Mouse (Mus musculus) embryonic fibroblast, embryonic 13.5 days (primary cell): ENCODE measurements around the gene Tnk2. TPM values are rescaled to one million over a fixed set of nuclear protein-coding genes. Genes with fewer than 3 reads are reported as not detected.
A peak's percentile ranks its signal among the peaks of the same experiment; 100 is the strongest.

ENCODE experiments used
- H3K27ac ChIP-seq: 2 replicates; pipeline ENCODE4 v1.5.1; 2012; ENCODE audit warnings: low read length, control low read depth, inconsistent platforms; ENCODE audit not compliant: insufficient read depth
- H3K4me1 ChIP-seq: 2 replicates; pipeline ENCODE4 v1.6.1; 2011; ENCODE audit warnings: low read length; ENCODE audit not compliant: control insufficient read depth, insufficient read depth
- H3K4me3 ChIP-seq: 2 replicates; pipeline ENCODE4 v1.5.1; 2011; ENCODE audit warnings: mild to moderate bottlenecking, control low read depth, low read length; ENCODE audit not compliant: insufficient read depth
- CTCF ChIP-seq: IDR thresholded peaks from 2 replicates; pipeline ENCODE4 v1.5.1; 2011; ENCODE audit warnings: mild to moderate bottlenecking, control low read depth, low read length, moderate library complexity, borderline replicate concordance; ENCODE audit not compliant: insufficient read depth
- POLR2A ChIP-seq: IDR thresholded peaks from 2 replicates; pipeline ENCODE4 v1.6.1; 2011; ENCODE audit warnings: low read depth, mild to moderate bottlenecking, control low read depth, low read length, moderate library complexity
- polyA plus RNA-seq: library from polyadenylated mRNA; stranded (reverse); fragments of >200 nt; gene quantifications from 2 replicates; pipeline ENCODE4 v1.2.4, GENCODE M21; 2011; ENCODE audit warnings: low read depth; ENCODE audit not compliant: missing spikeins, insufficient read length

The Tnk2 gene
- polyA plus RNA-seq, 1 experiment: 92.4 TPM

- H3K4me3 ChIP-seq: peak overlapping the region; percentile 87
- no peak for TF ChIP-seq CTCF
- TF ChIP-seq POLR2A: no peak
These were observed 561 bp downstream of the Tnk2 start for GRCm38 (mm10) chr16:32644069-32644800.

GRCm38 (mm10) chr16:32644801-32645170 lies 1.1 kb downstream of the Tnk2 start:
- peak overlapping the region; percentile 87 for H3K4me3 ChIP-seq
- no peak for TF ChIP-seq CTCF

More at GRCm38 (mm10) chr16:32644069-32644800, 561 bp downstream of the Tnk2 start:
- peaks cover 15% of the 10 kb centered on the region for H3K4me1 ChIP-seq
- peak overlapping the region; percentile 76 for H3K27ac ChIP-seq

GRCm38 (mm10) chr16:32645361-32645914 lies 1.8 kb downstream of the Tnk2 start:
- peaks cover 13% of the 10 kb centered on the region for H3K4me1 ChIP-seq
- 0 out of 2 replicates have a peak, but pooled peaks have one; percentile 16 for TF ChIP-seq CTCF
- TF ChIP-seq POLR2A: peak; percentile 73
- peak overlapping the region; percentile 76; the same call in 1 of the 2 replicates for H3K27ac ChIP-seq
- H3K4me3 ChIP-seq: peak overlapping the region; percentile 87

More at GRCm38 (mm10) chr16:32644801-32645170, 1.1 kb downstream of the Tnk2 start:
- H3K27ac ChIP-seq: peak overlapping the region; percentile 76
- H3K4me1 ChIP-seq: peaks cover 14% of the 10 kb centered on the region

DNA sequence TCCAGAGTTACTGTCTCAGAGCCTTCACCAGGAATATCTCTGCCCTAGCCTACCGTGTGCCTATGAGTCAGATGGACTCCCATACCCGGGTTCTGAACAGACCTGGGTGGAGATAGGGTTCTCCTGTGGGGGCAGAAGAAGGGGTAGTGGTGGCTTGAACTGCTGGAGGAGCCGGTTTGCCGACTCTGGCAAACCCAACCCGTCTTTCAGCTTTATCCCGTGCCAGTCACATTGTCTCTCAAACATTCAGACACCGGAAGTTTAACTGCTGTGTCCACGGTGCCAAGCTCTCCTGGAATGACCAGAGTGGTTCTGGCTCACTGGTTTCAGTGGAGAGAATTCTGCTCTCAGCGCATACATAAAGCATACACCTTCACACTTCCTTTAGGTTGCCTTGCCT lies 2.3 kb downstream of the Tnk2 start:
- Histone ChIP-seq H3K4me3 (peak overlapping the region; percentile 87), H3K4me1 (peaks cover 13% of the 10 kb centered on the region), H3K27ac (peak overlapping the region; percentile 76; the same call in 1 of the 2 replicates)
- TF ChIP-seq CTCF (no peak), POLR2A (no peak)

GRCm38 (mm10) chr16:32647712-32648111 lies 4.0 kb downstream of the Tnk2 start:
- Histone ChIP-seq H3K4me3 (no peak overlapping the region; the same call in 1 of the 2 replicates), H3K4me1 (peaks cover 7% of the 10 kb centered on the region), H3K27ac (no peak overlapping the region)
- TF ChIP-seq POLR2A (no peak), CTCF (no peak)

GRCm38 (mm10) chr16:32650461-32650860 lies 6.8 kb downstream of the Tnk2 start:
- no peak for TF ChIP-seq CTCF
- no peak for TF ChIP-seq POLR2A
- H3K27ac ChIP-seq: no peak overlapping the region

DNA sequence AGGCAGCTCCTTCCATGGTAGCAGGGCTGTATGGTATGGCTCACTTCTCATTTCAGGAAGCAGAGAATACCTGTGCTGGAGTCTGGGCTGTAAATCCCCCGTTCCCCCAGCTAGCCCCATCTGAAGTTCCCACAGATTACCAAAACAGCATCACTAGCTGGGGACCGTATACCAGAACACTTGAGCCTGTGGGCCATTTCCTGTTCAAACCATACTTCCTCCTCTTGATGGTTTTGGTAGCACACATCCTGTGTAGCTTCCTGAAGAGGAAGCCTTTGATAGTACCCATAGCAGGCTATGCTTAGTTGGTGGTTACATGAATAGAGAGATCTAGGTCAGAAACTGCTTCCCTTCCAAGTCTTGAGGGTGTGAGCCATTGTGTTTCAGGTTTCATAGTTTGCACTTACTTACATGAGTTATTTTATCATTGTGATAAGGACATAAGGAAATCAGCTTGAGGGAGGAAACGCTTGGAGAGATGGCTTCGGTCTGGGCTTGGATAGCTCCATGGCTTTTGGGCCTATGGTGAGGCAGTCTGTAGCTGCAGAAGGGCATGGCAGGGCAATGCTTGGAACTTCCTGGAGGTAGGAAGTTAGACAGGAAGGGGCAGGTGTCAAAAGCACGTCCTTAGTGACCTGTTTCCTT lies 7.4 kb downstream of the Tnk2 start:
- Histone ChIP-seq H3K4me1 (peaks cover 10% of the 10 kb centered on the region), H3K4me3 (no peak overlapping the region), H3K27ac (no peak overlapping the region)
- TF ChIP-seq POLR2A (no peak), CTCF (no peak)

More at GRCm38 (mm10) chr16:32650461-32650860, 6.8 kb downstream of the Tnk2 start:
- Histone ChIP-seq H3K4me3 (no peak overlapping the region), H3K4me1 (peaks cover 10% of the 10 kb centered on the region)

- Histone ChIP-seq H3K4me1 (peaks cover 7% of the 10 kb centered on the region), H3K27ac (no peak overlapping the region), H3K4me3 (no peak overlapping the region)
- TF ChIP-seq POLR2A: no peak
- no peak for TF ChIP-seq CTCF
These were observed 10.5 kb downstream of the Tnk2 start for GRCm38 (mm10) chr16:32654071-32654733.

GRCm38 (mm10) chr16:32655534-32655933 lies 11.9 kb downstream of the Tnk2 start:
- no peak overlapping the region for H3K4me3 ChIP-seq
- TF ChIP-seq POLR2A (no peak), CTCF (no peak)

GRCm38 (mm10) chr16:32656321-32656720 lies 12.6 kb downstream of the Tnk2 start:
- TF ChIP-seq CTCF (no peak), POLR2A (no peak)
- Histone ChIP-seq H3K4me1 (peaks cover 16% of the 10 kb centered on the region), H3K27ac (peak overlapping the region; percentile 84), H3K4me3 (no peak overlapping the region)

More at GRCm38 (mm10) chr16:32655534-32655933, 11.9 kb downstream of the Tnk2 start:
- Histone ChIP-seq H3K27ac (no peak overlapping the region; the same call in 1 of the 2 replicates), H3K4me1 (peaks cover 10% of the 10 kb centered on the region)
